Mouse (Mus musculus) liver, postnatal 0 days (tissue): ENCODE measurements around the gene Rab35. TPM values are rescaled to one million over a fixed set of nuclear protein-coding genes. Genes with fewer than 3 reads are reported as not detected.

Experiments used
- ATAC-seq: fragments of 200-750 bp; cut with Nextera tagmentation; 2 replicates; pipeline ENCODE4 v1.8.0; 2017; ENCODE audit warnings: mild to moderate bottlenecking, moderate library complexity
- DNase-seq: peaks from one replicate; pipeline ENCODE4 v3.0.0-alpha.2; 2016
- H3K27ac ChIP-seq: fragments of 300-500 bp; sonication (generic); 2 replicates; pipeline ENCODE4 v1.5.1; 2014; ENCODE audit warnings: antibody characterized with exemption, moderate library complexity, mild to moderate bottlenecking, low read depth
- H3K27me3 ChIP-seq: fragments of 300-500 bp; sonication (generic); 2 replicates; pipeline ENCODE4 v1.6.1; 2014; ENCODE audit warnings: low read length, control low read depth, mixed read lengths; ENCODE audit not compliant: insufficient read depth
- H3K36me3 ChIP-seq: fragments of 300-500 bp; sonication (generic); replicated peaks from 2 replicates; pipeline ENCODE4 v1.6.1; 2014; ENCODE audit warnings: mild to moderate bottlenecking, control low read depth, low read length, moderate library complexity, mixed read lengths; ENCODE audit not compliant: insufficient read depth
- H3K4me1 ChIP-seq: fragments of 300-500 bp; sonication (generic); 2 replicates; pipeline ENCODE4 v1.6.1; 2014; ENCODE audit warnings: antibody characterized with exemption, mild to moderate bottlenecking, control low read depth; ENCODE audit not compliant: insufficient read depth
- H3K4me2 ChIP-seq: fragments of 300-500 bp; sonication (generic); 2 replicates; pipeline ENCODE4 v1.6.1; 2014; ENCODE audit warnings: low read depth, mild to moderate bottlenecking, low read length, moderate library complexity, mixed read lengths
- H3K4me3 ChIP-seq: fragments of 300-500 bp; sonication (generic); 2 replicates; pipeline ENCODE4 v1.5.1; 2014; ENCODE audit warnings: low read depth, low read length
- H3K9ac ChIP-seq: fragments of 300-500 bp; sonication (generic); replicated peaks from 2 replicates; pipeline ENCODE4 v1.6.1; 2014; ENCODE audit warnings: mild to moderate bottlenecking, moderate library complexity
- H3K9me3 ChIP-seq: fragments of 300-500 bp; sonication (generic); 2 replicates; pipeline ENCODE4 v1.6.1; 2016; ENCODE audit warnings: mild to moderate bottlenecking, control low read depth, low read length, mixed read lengths
- CTCF ChIP-seq: sonication (generic); IDR thresholded peaks from 2 replicates; pipeline ENCODE4 v1.5.1; 2016; ENCODE audit warnings: antibody characterized with exemption, low read depth
- EP300 ChIP-seq: IDR thresholded peaks from 2 replicates; pipeline ENCODE4 v1.6.1; 2016; ENCODE audit warnings: antibody characterized with exemption, low read depth, mild to moderate bottlenecking
- WGBS: fragments of 180-500 bp; shearing (Covaris S2); extraction: QIAGEN DNeasy Blood & Tissue Kit; methylation state at CpG from one replicate; pipeline ENCODE4 v1.1.7; 2014; ENCODE audit not compliant: insufficient replicate concordance; 5-methylcytosine and 5-hydroxymethylcytosine counted together
- polyA plus RNA-seq: library from polyadenylated mRNA; unstranded; fragments of >200 nt; fragmentation: Nextera tagmentation; extraction: Ambion mirVana; gene quantifications from 2 replicates; pipeline ENCODE4 v1.2.1, GENCODE M21; 2015

Rab35 gene
- polyA plus RNA-seq, 1 experiment from 2014 or later: 7.6 TPM

DNA sequence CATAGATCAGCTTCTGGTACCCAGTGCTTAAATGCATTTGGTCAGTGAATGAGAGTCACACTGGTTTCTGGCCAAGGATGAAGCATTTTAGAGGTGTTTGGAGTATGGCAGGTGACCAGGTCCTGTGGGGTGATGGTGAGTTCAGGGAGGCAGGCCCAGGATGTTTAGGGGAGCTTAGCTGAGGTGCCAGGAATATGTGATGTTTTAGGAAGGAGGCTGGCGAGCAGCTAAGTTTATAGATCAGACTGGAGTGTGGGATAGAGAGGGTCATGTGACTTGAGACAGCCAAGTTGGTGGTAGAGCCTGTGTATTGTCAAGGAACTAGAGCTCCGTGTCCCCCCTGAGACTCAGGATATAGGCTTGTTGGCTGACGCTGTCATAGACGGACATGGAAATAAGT is 1.4 kb downstream of the Rab35 start:
- ATAC-seq: no peak

DNA sequence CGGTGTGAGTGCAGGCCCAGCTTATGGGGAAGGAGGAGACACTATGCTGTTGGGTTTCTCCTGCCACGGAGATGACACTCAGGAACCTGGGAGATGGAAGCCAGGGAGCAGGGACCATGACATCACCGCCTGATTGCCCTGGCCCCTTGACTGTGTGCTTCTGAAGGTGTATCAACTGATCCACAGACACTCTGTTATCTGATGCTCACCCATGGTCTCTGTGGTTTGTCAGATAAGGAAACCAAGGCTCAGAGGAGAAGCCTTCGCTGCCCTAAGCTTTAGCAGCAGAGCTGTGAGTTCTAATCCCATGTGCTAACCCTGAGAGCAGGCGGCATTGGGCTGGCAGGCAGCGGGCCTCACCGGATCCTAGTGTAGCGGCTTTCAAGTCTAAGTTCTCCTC is 2.3 kb downstream of the Rab35 start:
- H3K4me2 ChIP-seq: peak overlapping the region; percentile 77
- H3K9ac ChIP-seq: peak overlapping the region; percentile 89; the same call in 1 of the 2 replicates
- 67% methylated on average over 8 of the region's 8 CpGs for WGBS
- H3K27me3 ChIP-seq: no peaks in the 10 kb centered on the region
- ATAC-seq (no peak), DNase-seq (no peak)
- H3K27ac ChIP-seq: peak overlapping the region; percentile 51; the same call in 1 of the 2 replicates
- TF ChIP-seq EP300 (peak; percentile 53; the same call in 1 of the 2 replicates), CTCF (no peak)
- peaks cover 45% of the 10 kb centered on the region for H3K4me1 ChIP-seq
- H3K36me3 ChIP-seq: peaks cover 14% of the 10 kb centered on the region
- peak overlapping the region; percentile 74 for H3K4me3 ChIP-seq
- no peaks in the 10 kb centered on the region for H3K9me3 ChIP-seq

More for the DNA sequence above, 1.4 kb downstream of the Rab35 start:
- peaks cover 51% of the 10 kb centered on the region for H3K4me1 ChIP-seq
- no peak for TF ChIP-seq CTCF
- no peak for TF ChIP-seq EP300
- H3K27ac ChIP-seq: peak overlapping the region; percentile 51; the same call in 1 of the 2 replicates
- H3K36me3 ChIP-seq: peaks cover 6% of the 10 kb centered on the region
- H3K9ac ChIP-seq: peak overlapping the region; percentile 89
- H3K4me2 ChIP-seq: peak overlapping the region; percentile 77
- H3K9me3 ChIP-seq: no peaks in the 10 kb centered on the region
- peak overlapping the region; percentile 74 for H3K4me3 ChIP-seq
- H3K27me3 ChIP-seq: no peaks in the 10 kb centered on the region
- WGBS: 47% methylated on average over 4 of the region's 4 CpGs
- no peak for DNase-seq

- no peak for ATAC-seq
- peak overlapping the region; percentile 42 for H3K4me2 ChIP-seq
- H3K36me3 ChIP-seq: peaks cover 29% of the 10 kb centered on the region
These were observed 3.8 kb downstream of the Rab35 start for GRCm38 (mm10) chr5:115635536-115635935.

DNA sequence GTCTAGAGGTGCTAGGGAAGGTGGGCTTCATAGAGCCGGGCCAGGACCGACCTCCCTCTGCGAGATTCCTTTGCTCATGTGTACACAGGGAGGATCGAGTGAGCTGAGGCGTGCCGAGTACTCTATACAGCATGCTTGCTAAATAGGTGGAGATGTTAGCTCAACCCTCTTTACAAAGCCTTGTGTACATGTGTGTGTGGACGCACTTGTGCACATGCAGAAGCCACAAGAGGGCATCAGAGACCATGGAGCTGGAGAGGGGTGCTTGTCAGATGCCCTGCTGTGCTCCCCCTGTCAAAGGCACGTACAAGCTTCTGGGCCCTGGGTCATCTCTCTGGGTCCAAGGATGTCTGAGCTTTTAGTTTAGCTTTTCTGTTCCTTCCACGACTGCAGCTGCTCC is 12.5 kb downstream of the Rab35 start:
- Histone ChIP-seq H3K27ac (no peak overlapping the region), H3K4me1 (no peaks in the 10 kb centered on the region), H3K9ac (no peak overlapping the region), H3K9me3 (no peaks in the 10 kb centered on the region), H3K4me3 (no peak overlapping the region), H3K27me3 (no peaks in the 10 kb centered on the region), H3K4me2 (no peak overlapping the region), H3K36me3 (peaks cover 78% of the 10 kb centered on the region)
- 89% methylated on average over 9 of the region's 9 CpGs for WGBS
- ATAC-seq: no peak
- DNase-seq: no peak
- TF ChIP-seq CTCF (peak; percentile 39), EP300 (no peak)

More at GRCm38 (mm10) chr5:115635536-115635935, 3.8 kb downstream of the Rab35 start:
- no peak overlapping the region for H3K9ac ChIP-seq
- H3K4me1 ChIP-seq: peaks cover 36% of the 10 kb centered on the region
- no peak overlapping the region for H3K4me3 ChIP-seq
- peak overlapping the region; percentile 18; the same call in 1 of the 2 replicates for H3K27ac ChIP-seq
- DNase-seq: peak; percentile 45
- 36% methylated on average over 6 of the region's 6 CpGs for WGBS
- TF ChIP-seq CTCF (no peak), EP300 (no peak)
- H3K9me3 ChIP-seq: no peaks in the 10 kb centered on the region
- H3K27me3 ChIP-seq: no peaks in the 10 kb centered on the region

DNA sequence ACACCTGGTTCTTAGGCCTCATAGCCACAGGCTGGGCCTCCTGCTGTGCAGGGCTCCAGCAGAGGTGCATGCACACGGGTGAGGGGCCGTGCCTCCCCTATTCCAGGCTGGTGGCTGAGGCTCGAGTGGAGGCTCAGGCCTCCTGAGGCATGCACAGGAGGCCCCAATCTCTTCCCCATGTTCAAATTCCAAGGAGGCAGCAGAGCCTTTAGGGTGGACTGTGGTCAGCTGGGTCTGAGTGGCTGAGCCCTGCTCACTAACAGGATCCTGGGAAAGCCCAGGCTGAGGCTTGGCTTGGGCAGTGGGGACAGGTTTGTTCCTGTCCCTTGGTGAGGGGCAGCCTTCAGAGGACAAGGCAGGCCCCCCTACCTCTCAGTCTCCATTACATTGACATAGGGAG is 17.2 kb downstream of the Rab35 start:
- ATAC-seq (no peak), DNase-seq (no peak)
- H3K36me3 ChIP-seq: peaks cover 31% of the 10 kb centered on the region
- no peak overlapping the region for H3K9ac ChIP-seq
- TF ChIP-seq EP300: no peak
- H3K4me3 ChIP-seq: no peak overlapping the region
- H3K27me3 ChIP-seq: no peaks in the 10 kb centered on the region
- no peak overlapping the region for H3K27ac ChIP-seq
- no peaks in the 10 kb centered on the region for H3K9me3 ChIP-seq
- peaks cover 7% of the 10 kb centered on the region for H3K4me1 ChIP-seq
- whole genome bisulfite sequencing: 71% methylated on average over 3 of the region's 3 CpGs
- H3K4me2 ChIP-seq: no peak overlapping the region

GRCm38 (mm10) chr5:115649699-115650098 is 18.0 kb downstream of the Rab35 start:
- Histone ChIP-seq H3K4me3 (no peak overlapping the region), H3K4me2 (no peak overlapping the region), H3K36me3 (peaks cover 24% of the 10 kb centered on the region), H3K4me1 (peaks cover 7% of the 10 kb centered on the region), H3K27ac (no peak overlapping the region), H3K9ac (no peak overlapping the region), H3K9me3 (no peaks in the 10 kb centered on the region), H3K27me3 (no peaks in the 10 kb centered on the region)
- TF ChIP-seq EP300: no peak
- DNase-seq (no peak), ATAC-seq (no peak)
- WGBS: 75% methylated on average over 8 of the region's 8 CpGs

- WGBS: 90% methylated on average over 10 of the region's 10 CpGs
- Histone ChIP-seq H3K9ac (no peak overlapping the region), H3K27ac (no peak overlapping the region), H3K4me2 (no peak overlapping the region), H3K4me3 (no peak overlapping the region), H3K36me3 (peaks cover 13% of the 10 kb centered on the region), H3K4me1 (peaks cover 7% of the 10 kb centered on the region), H3K27me3 (no peaks in the 10 kb centered on the region), H3K9me3 (no peaks in the 10 kb centered on the region)
- DNase-seq (no peak), ATAC-seq (no peak)
- TF ChIP-seq EP300 (no peak), CTCF (no peak)
These were observed 19.2 kb downstream of the Rab35 start for GRCm38 (mm10) chr5:115650885-115651284.
